Mouse (Mus musculus): Measurements from ENCODE around the gene Tnrc6c. TPM values are rescaled to one million over a fixed set of nuclear protein-coding genes. Genes with fewer than 3 reads are reported as not detected.

The Tnrc6c gene
- polyA plus RNA-seq, 1 experiment: 22.7 TPM

GRCm38 (mm10) chr11:117611068-117611467, 43.0 kb upstream of the Tnrc6c start:
- H3K4me1 ChIP-seq (ENCODE audit: control insufficient read depth, insufficient read depth, insufficient read length): peaks cover 4% of the 10 kb centered on the region; the same call in 1 of the 2 replicates
- no peaks in the 10 kb centered on the region for H3K36me3 ChIP-seq (ENCODE audit: control insufficient read depth, insufficient read depth, low read length)
- peak overlapping the region; percentile 48; the same call in 1 of the 2 replicates for H3K4me3 ChIP-seq (ENCODE audit: extremely low read depth, insufficient read depth, insufficient read length)
- TF ChIP-seq POLR2A (IDR thresholded peaks at IDR 0.05; ENCODE audit: low read depth, low read length): no peak
- 1% methylated on average over 13 of the region's 13 CpGs for WGBS
- H3K27ac ChIP-seq (ENCODE audit: insufficient read depth, low read length): no peak overlapping the region
- DNase-seq (ENCODE audit: low read depth in 1 of 2, low spot score in 2 of 2): peak; percentile 27 to 70
- H3K27me3 ChIP-seq (ENCODE audit: control insufficient read depth, insufficient read depth, low read length): no peaks in the 10 kb centered on the region; the same call in 1 of the 2 replicates

GRCm38 (mm10) chr11:117611860-117612259, 42.2 kb upstream of the Tnrc6c start:
- Histone ChIP-seq H3K4me1 (ENCODE audit: control insufficient read depth, insufficient read depth, insufficient read length) (peaks cover 4% of the 10 kb centered on the region; the same call in 1 of the 2 replicates), H3K27ac (ENCODE audit: insufficient read depth, low read length) (no peak overlapping the region), H3K27me3 (ENCODE audit: control insufficient read depth, insufficient read depth, low read length) (peaks cover 2% of the 10 kb centered on the region; the same call in 1 of the 2 replicates), H3K36me3 (ENCODE audit: control insufficient read depth, insufficient read depth, low read length) (no peaks in the 10 kb centered on the region), H3K4me3 (ENCODE audit: extremely low read depth, insufficient read depth, insufficient read length) (no peak overlapping the region)
- DNase-seq (ENCODE audit: low read depth in 1 of 2, low spot score in 2 of 2): no peak
- 48% methylated on average over 5 of the region's 5 CpGs for WGBS
- TF ChIP-seq CTCF (IDR thresholded peaks at IDR 0.05; ENCODE audit: extremely low read depth, insufficient read depth, insufficient read length, insufficient replicate concordance) (no peak), POLR2A (IDR thresholded peaks at IDR 0.05; ENCODE audit: low read depth, low read length) (no peak)

- H3K27me3 ChIP-seq (ENCODE audit: control insufficient read depth, insufficient read depth, low read length): peaks cover 2% of the 10 kb centered on the region; the same call in 1 of the 2 replicates
- 77% methylated on average over 7 of the region's 7 CpGs for WGBS
- no peak for DNase-seq (ENCODE audit: low read depth in 1 of 2, low spot score in 2 of 2)
- no peaks in the 10 kb centered on the region for H3K36me3 ChIP-seq (ENCODE audit: control insufficient read depth, insufficient read depth, low read length)
- H3K27ac ChIP-seq (ENCODE audit: insufficient read depth, low read length): no peak overlapping the region
- no peak for TF ChIP-seq CTCF (IDR thresholded peaks at IDR 0.05; ENCODE audit: extremely low read depth, insufficient read depth, insufficient read length, insufficient replicate concordance)
- TF ChIP-seq POLR2A (IDR thresholded peaks at IDR 0.05; ENCODE audit: low read depth, low read length): no peak
- peaks cover 4% of the 10 kb centered on the region; the same call in 1 of the 2 replicates for H3K4me1 ChIP-seq (ENCODE audit: control insufficient read depth, insufficient read depth, insufficient read length)
- no peak overlapping the region for H3K4me3 ChIP-seq (ENCODE audit: extremely low read depth, insufficient read depth, insufficient read length)
These were observed 41.2 kb upstream of the Tnrc6c start for GRCm38 (mm10) chr11:117612885-117613284.

- H3K4me3 ChIP-seq (ENCODE audit: extremely low read depth, insufficient read depth, insufficient read length): no peak overlapping the region
- H3K27me3 ChIP-seq (ENCODE audit: control insufficient read depth, insufficient read depth, low read length): 0 out of 2 replicates have a peak, but pooled peaks cover 2% of the 10 kb centered on the region
- no peak for DNase-seq (ENCODE audit: low read depth in 1 of 2, low spot score in 2 of 2)
- 20% methylated on average over 16 of the region's 16 CpGs for WGBS
- no peaks in the 10 kb centered on the region for H3K36me3 ChIP-seq (ENCODE audit: control insufficient read depth, insufficient read depth, low read length)
- H3K27ac ChIP-seq (ENCODE audit: insufficient read depth, low read length): no peak overlapping the region
- TF ChIP-seq POLR2A (IDR thresholded peaks at IDR 0.05; ENCODE audit: low read depth, low read length): no peak
- no peak for TF ChIP-seq CTCF (IDR thresholded peaks at IDR 0.05; ENCODE audit: extremely low read depth, insufficient read depth, insufficient read length, insufficient replicate concordance)
- no peaks in the 10 kb centered on the region for H3K4me1 ChIP-seq (ENCODE audit: control insufficient read depth, insufficient read depth, insufficient read length)
These were observed 36.7 kb upstream of the Tnrc6c start for GRCm38 (mm10) chr11:117617368-117617908.

GRCm38 (mm10) chr11:117618214-117618613, 35.9 kb upstream of the Tnrc6c start:
- TF ChIP-seq POLR2A (IDR thresholded peaks at IDR 0.05; ENCODE audit: low read depth, low read length) (no peak), CTCF (IDR thresholded peaks at IDR 0.05; ENCODE audit: extremely low read depth, insufficient read depth, insufficient read length, insufficient replicate concordance) (no peak)
- no peaks in the 10 kb centered on the region for H3K4me1 ChIP-seq (ENCODE audit: control insufficient read depth, insufficient read depth, insufficient read length)
- DNase-seq (ENCODE audit: low read depth in 1 of 2, low spot score in 2 of 2): no peak
- WGBS: 17% methylated on average over 3 of the region's 3 CpGs
- H3K27me3 ChIP-seq (ENCODE audit: control insufficient read depth, insufficient read depth, low read length): 0 out of 2 replicates have a peak, but pooled peaks cover 2% of the 10 kb centered on the region
- H3K27ac ChIP-seq (ENCODE audit: insufficient read depth, low read length): no peak overlapping the region
- H3K36me3 ChIP-seq (ENCODE audit: control insufficient read depth, insufficient read depth, low read length): no peaks in the 10 kb centered on the region
- H3K4me3 ChIP-seq (ENCODE audit: extremely low read depth, insufficient read depth, insufficient read length): no peak overlapping the region

GRCm38 (mm10) chr11:117618774-117619173, 35.3 kb upstream of the Tnrc6c start:
- H3K36me3 ChIP-seq (ENCODE audit: control insufficient read depth, insufficient read depth, low read length): no peaks in the 10 kb centered on the region
- TF ChIP-seq POLR2A (IDR thresholded peaks at IDR 0.05; ENCODE audit: low read depth, low read length): no peak
- no peak for TF ChIP-seq CTCF (IDR thresholded peaks at IDR 0.05; ENCODE audit: extremely low read depth, insufficient read depth, insufficient read length, insufficient replicate concordance)
- no peak overlapping the region for H3K4me3 ChIP-seq (ENCODE audit: extremely low read depth, insufficient read depth, insufficient read length)
- 0 out of 2 replicates have a peak, but pooled peaks cover 2% of the 10 kb centered on the region for H3K27me3 ChIP-seq (ENCODE audit: control insufficient read depth, insufficient read depth, low read length)
- no peak overlapping the region for H3K27ac ChIP-seq (ENCODE audit: insufficient read depth, low read length)
- no peaks in the 10 kb centered on the region for H3K4me1 ChIP-seq (ENCODE audit: control insufficient read depth, insufficient read depth, insufficient read length)
- WGBS: 19% methylated on average over 7 of the region's 7 CpGs
- DNase-seq (ENCODE audit: low read depth in 1 of 2, low spot score in 2 of 2): no peak

- DNase-seq (ENCODE audit: low read depth in 1 of 2, low spot score in 2 of 2): no peak
- TF ChIP-seq CTCF (IDR thresholded peaks at IDR 0.05; ENCODE audit: extremely low read depth, insufficient read depth, insufficient read length, insufficient replicate concordance) (no peak), POLR2A (IDR thresholded peaks at IDR 0.05; ENCODE audit: low read depth, low read length) (no peak)
- H3K36me3 ChIP-seq (ENCODE audit: control insufficient read depth, insufficient read depth, low read length): no peaks in the 10 kb centered on the region
- no peak overlapping the region for H3K27ac ChIP-seq (ENCODE audit: insufficient read depth, low read length)
- 0 out of 2 replicates have a peak, but pooled peaks cover 2% of the 10 kb centered on the region for H3K27me3 ChIP-seq (ENCODE audit: control insufficient read depth, insufficient read depth, low read length)
- H3K4me3 ChIP-seq (ENCODE audit: extremely low read depth, insufficient read depth, insufficient read length): no peak overlapping the region
- WGBS: 55% methylated on average over 10 of the region's 10 CpGs
- H3K4me1 ChIP-seq (ENCODE audit: control insufficient read depth, insufficient read depth, insufficient read length): no peaks in the 10 kb centered on the region
These were observed 34.5 kb upstream of the Tnrc6c start for GRCm38 (mm10) chr11:117619581-117619980.
